Mouse (Mus musculus) thymus, adult 2 months (tissue): Measurements from ENCODE around the gene Gm10220.
"Not testable (repeated sequence)": the region's sequence is repeated elsewhere in the genome, so short reads cannot be mapped to it uniquely, and the experiment has no call there.

Experiments
- CTCF ChIP-seq: fragments of 200-500 bp; IDR thresholded peaks from 2 replicates; pipeline ENCODE4 v1.5.1; 2012; ENCODE audit warnings: mild to moderate bottlenecking, control low read depth, low read length, moderate library complexity, borderline replicate concordance; ENCODE audit not compliant: control insufficient read depth, poor library complexity, insufficient read depth; ENCODE audit errors: extremely low read depth
- POLR2A ChIP-seq: fragments of 200-500 bp; IDR thresholded peaks from 2 replicates; pipeline ENCODE4 v1.6.1; 2012; ENCODE audit warnings: mild to moderate bottlenecking, low read length, control low read depth, moderate library complexity; ENCODE audit not compliant: control insufficient read depth, poor library complexity, insufficient read depth; ENCODE audit errors: extremely low read depth

GRCm38 (mm10) chr5:26079023-26079422 is 42.2 kb downstream of the Gm10220 start:
- not testable (repeated sequence) for TF ChIP-seq POLR2A, CTCF
